Mouse (Mus musculus) MEL (cell line): ENCODE measurements around the gene Atp1a4. TPM values are rescaled to one million over a fixed set of nuclear protein-coding genes. Genes with fewer than 3 reads are reported as not detected.

ENCODE experiments used
- DNase-seq: peaks from one replicate; pipeline ENCODE4 v3.0.0; 2011; ENCODE audit warnings: low read depth, low spot score
- H3K27ac ChIP-seq: 2 replicates; pipeline ENCODE4 v1.5.1; 2012; ENCODE audit warnings: low read depth, mild to moderate bottlenecking, control low read depth, low read length, moderate library complexity; ENCODE audit not compliant: control insufficient read depth
- H3K27me3 ChIP-seq, 2 experiments: fragments of 150-350 bp in 1 of 2; sonication (generic) in 1 of 2; 2 replicates each; pipeline ENCODE4 v1.6.1; 2012; ENCODE audit warnings: low read length in 2 of 2, mild to moderate bottlenecking in 2 of 2, improper control_type of control experiment in 1 of 2, moderate library complexity in 1 of 2; ENCODE audit not compliant: insufficient read depth in 2 of 2, control insufficient read depth in 1 of 2
- H3K36me3 ChIP-seq, 2 experiments: 2 replicates each; pipeline ENCODE4 v1.6.1; 2012 to 2014; ENCODE audit warnings: low read length in 2 of 2, improper control_type of control experiment in 1 of 2, inconsistent platforms in 1 of 2, mild to moderate bottlenecking in 1 of 2; ENCODE audit not compliant: insufficient read depth in 2 of 2, control insufficient read depth in 1 of 2
- H3K4me1 ChIP-seq, 2 experiments: fragments of 150-350 bp in 1 of 2; sonication (generic) in 1 of 2; 2 replicates each; pipeline ENCODE4 v1.6.1; 2012; ENCODE audit warnings: low read length in 2 of 2, improper control_type of control experiment in 1 of 2, mild to moderate bottlenecking in 1 of 2; ENCODE audit not compliant: insufficient read depth in 2 of 2, control insufficient read depth in 1 of 2
- H3K4me3 ChIP-seq, 2 experiments: fragments of 150-350 bp in 1 of 2; sonication (generic) in 1 of 2; 2 replicates each; pipeline ENCODE4 v1.5.1; 2012; ENCODE audit warnings: low read depth in 2 of 2, low read length in 2 of 2, mild to moderate bottlenecking in 2 of 2, moderate library complexity in 2 of 2, control low read depth in 1 of 2, improper control_type of control experiment in 1 of 2; ENCODE audit not compliant: control insufficient read depth in 1 of 2, insufficient read depth in 1 of 2
- H3K79me2 ChIP-seq: 2 replicates; pipeline ENCODE4 v1.6.1; 2012; ENCODE audit warnings: mild to moderate bottlenecking, low read length, moderate library complexity; ENCODE audit not compliant: control insufficient read depth, poor library complexity, insufficient read depth
- H3K9ac ChIP-seq: 2 replicates; pipeline ENCODE4 v1.6.1; 2012; ENCODE audit warnings: low read depth, mild to moderate bottlenecking, control low read depth, low read length, moderate library complexity; ENCODE audit not compliant: control insufficient read depth, poor library complexity, severe bottlenecking
- H3K9me3 ChIP-seq: fragments of 150-350 bp; sonication (generic); replicated peaks from 2 replicates; pipeline ENCODE4 v1.6.1; 2012; ENCODE audit warnings: mild to moderate bottlenecking, low read length, improper control_type of control experiment, moderate library complexity; ENCODE audit not compliant: insufficient read depth
- BHLHE40 ChIP-seq: IDR thresholded peaks from 2 replicates; pipeline ENCODE4 v1.6.1; 2012; ENCODE audit warnings: low read depth, mild to moderate bottlenecking, inconsistent platforms, low read length, improper control_type of control experiment, borderline replicate concordance
- CHD1 ChIP-seq: IDR thresholded peaks from 2 replicates; pipeline ENCODE4 v1.6.1; 2012; ENCODE audit warnings: low read depth, mild to moderate bottlenecking, inconsistent platforms, low read length, improper control_type of control experiment
- CTCF ChIP-seq, 3 experiments: IDR thresholded peaks in 2 of 3; conservative IDR thresholded peaks in 1 of 3; 2 replicates each; pipeline ENCODE4 v1.5.1; 2011 to 2012; ENCODE audit warnings: low read length in 3 of 3, low read depth in 2 of 3, mild to moderate bottlenecking in 2 of 3, improper control_type of control experiment in 1 of 3, inconsistent platforms in 1 of 3, mixed read lengths in 1 of 3, moderate library complexity in 1 of 3; ENCODE audit not compliant: control insufficient read depth in 1 of 3, insufficient read depth in 1 of 3, poor library complexity in 1 of 3, severe bottlenecking in 1 of 3
- ELF1 ChIP-seq: IDR thresholded peaks from 2 replicates; pipeline ENCODE4 v1.6.1; 2014; ENCODE audit warnings: low read depth, mild to moderate bottlenecking, inconsistent platforms, low read length, improper control_type of control experiment, moderate library complexity
- EP300 ChIP-seq, 2 experiments: IDR thresholded peaks; 2 replicates each; pipeline ENCODE4 v1.6.1; 2011; ENCODE audit warnings: improper control_type of control experiment in 2 of 2, low read length in 2 of 2, low read depth in 1 of 2, mild to moderate bottlenecking in 1 of 2
- ETS1 ChIP-seq: IDR thresholded peaks from 2 replicates; pipeline ENCODE4 v1.6.1; 2012; ENCODE audit warnings: low read depth, mild to moderate bottlenecking, inconsistent platforms, low read length, improper control_type of control experiment, moderate library complexity
- GATA1 ChIP-seq: IDR thresholded peaks from 2 replicates; pipeline ENCODE4 v1.6.1; 2011; ENCODE audit warnings: low read depth, low read length, improper control_type of control experiment
- HCFC1 ChIP-seq: IDR thresholded peaks from 2 replicates; pipeline ENCODE4 v1.6.1; 2012; ENCODE audit warnings: low read depth, mild to moderate bottlenecking, inconsistent platforms, low read length, improper control_type of control experiment, moderate library complexity
- JUND ChIP-seq: IDR thresholded peaks from 2 replicates; pipeline ENCODE4 v1.6.1; 2011; ENCODE audit warnings: low read depth, mild to moderate bottlenecking, improper control_type of control experiment, low read length
- KAT2A ChIP-seq: conservative IDR thresholded peaks from 2 replicates; pipeline ENCODE4 v1.6.1; 2012; ENCODE audit warnings: low read depth, low read length, improper control_type of control experiment, inconsistent platforms
- MAX ChIP-seq: IDR thresholded peaks from 2 replicates; pipeline ENCODE4 v1.6.1; 2011; ENCODE audit warnings: low read length, improper control_type of control experiment
- MXI1 ChIP-seq: IDR thresholded peaks from 2 replicates; pipeline ENCODE4 v1.6.1; 2011; ENCODE audit warnings: mild to moderate bottlenecking, low read depth, low read length, improper control_type of control experiment
- MYC ChIP-seq: IDR thresholded peaks from 2 replicates; pipeline ENCODE4 v1.6.1; 2011; ENCODE audit warnings: low read depth, mild to moderate bottlenecking, low read length, improper control_type of control experiment, moderate library complexity
- NELFE ChIP-seq: IDR thresholded peaks from 2 replicates; pipeline ENCODE4 v1.6.1; 2011; ENCODE audit warnings: low read depth, low read length, improper control_type of control experiment
- NRF1 ChIP-seq: IDR thresholded peaks from 2 replicates; pipeline ENCODE4 v1.6.1; 2014; ENCODE audit warnings: low read depth, mild to moderate bottlenecking, inconsistent platforms, low read length, improper control_type of control experiment, moderate library complexity; ENCODE audit not compliant: poor library complexity, insufficient read depth, severe bottlenecking
- POLR2A ChIP-seq, 2 experiments: IDR thresholded peaks; 2 replicates each; pipeline ENCODE4 v1.6.1; 2011 to 2012; ENCODE audit warnings: low read length in 2 of 2, mild to moderate bottlenecking in 2 of 2, control low read depth in 1 of 2, improper control_type of control experiment in 1 of 2, low read depth in 1 of 2, moderate library complexity in 1 of 2; ENCODE audit not compliant: control insufficient read depth in 1 of 2, insufficient read depth in 1 of 2, poor library complexity in 1 of 2
- POLR2AphosphoS5 ChIP-seq: IDR thresholded peaks from 2 replicates; pipeline ENCODE4 v1.6.1; 2012; ENCODE audit warnings: low read depth, borderline replicate concordance, mild to moderate bottlenecking, inconsistent platforms, low read length, moderate library complexity, mixed read lengths
- RCOR1 ChIP-seq: IDR thresholded peaks from 2 replicates; pipeline ENCODE4 v1.6.1; 2012; ENCODE audit warnings: low read depth, mild to moderate bottlenecking, inconsistent platforms, low read length, improper control_type of control experiment
- SIN3A ChIP-seq: IDR thresholded peaks from 2 replicates; pipeline ENCODE4 v1.6.1; 2012; ENCODE audit warnings: low read length, improper control_type of control experiment, inconsistent platforms
- TBP ChIP-seq: IDR thresholded peaks from 2 replicates; pipeline ENCODE4 v1.8.0; 2011; ENCODE audit warnings: low read depth, low read length, improper control_type of control experiment
- UBTF ChIP-seq: IDR thresholded peaks from 2 replicates; pipeline ENCODE4 v1.6.1; 2012; ENCODE audit warnings: low read depth, mild to moderate bottlenecking, inconsistent platforms, low read length, improper control_type of control experiment, moderate library complexity, borderline replicate concordance; ENCODE audit not compliant: insufficient read depth
- USF1 ChIP-seq: IDR thresholded peaks from 2 replicates; pipeline ENCODE4 v1.6.1; 2014; ENCODE audit warnings: low read depth, mild to moderate bottlenecking, inconsistent platforms, low read length, improper control_type of control experiment, moderate library complexity
- USF2 ChIP-seq, 2 experiments: IDR thresholded peaks; 2 replicates each; pipeline ENCODE4 v1.6.1; 2011 to 2012; ENCODE audit warnings: improper control_type of control experiment in 2 of 2, low read length in 2 of 2, borderline replicate concordance in 1 of 2, inconsistent platforms in 1 of 2, low read depth in 1 of 2, mild to moderate bottlenecking in 1 of 2; ENCODE audit not compliant: insufficient read depth in 1 of 2
- ZC3H11A ChIP-seq: IDR thresholded peaks from 2 replicates; pipeline ENCODE4 v1.6.1; 2012; ENCODE audit warnings: low read depth, mild to moderate bottlenecking, inconsistent platforms, low read length, improper control_type of control experiment
- ZKSCAN1 ChIP-seq: IDR thresholded peaks from 2 replicates; pipeline ENCODE4 v1.6.1; 2012; ENCODE audit warnings: low read depth, mild to moderate bottlenecking, inconsistent platforms, low read length, improper control_type of control experiment, moderate library complexity
- ZMIZ1 ChIP-seq: IDR thresholded peaks from 2 replicates; pipeline ENCODE4 v1.6.1; 2012; ENCODE audit warnings: low read depth, mild to moderate bottlenecking, inconsistent platforms, low read length, improper control_type of control experiment, moderate library complexity
- ZNF384 ChIP-seq: IDR thresholded peaks from 2 replicates; pipeline ENCODE4 v1.6.1; 2012; ENCODE audit warnings: low read depth, mild to moderate bottlenecking, inconsistent platforms, low read length, improper control_type of control experiment
- polyA plus RNA-seq, 2 experiments: library from polyadenylated mRNA; stranded (reverse) in 1 of 2; unstranded in 1 of 2; fragments of >175 nt in 1 of 2; fragments of >200 nt in 1 of 2; gene quantifications; 2 replicates each; pipeline versions ENCODE4 v1.2.1 to v1.2.4; 2012; ENCODE audit warnings: low replicate concordance in 2 of 2, low read depth in 1 of 2; ENCODE audit not compliant: insufficient read length in 2 of 2, insufficient read depth in 1 of 2, missing spikeins in 1 of 2
- total RNA-seq: library from RNA; depleted of rRNA; stranded (reverse); fragments of 300-350 nt; gene quantifications from 2 replicates; pipeline ENCODE4 v1.2.3, GENCODE M21; 2012

Gene Atp1a4
- total and polyA plus RNA-seq, 3 experiments = not detected

- peaks cover 0 to 7% of the 10 kb centered on the region in 2 experiments; a peak in 1 of 4 replicates for H3K36me3 ChIP-seq
- peaks cover 0 to 8% of the 10 kb centered on the region in 2 experiments; a peak in 2 of 4 replicates for H3K4me1 ChIP-seq
- H3K79me2 ChIP-seq = no peaks in the 10 kb centered on the region
- H3K4me3 ChIP-seq = no peak overlapping the region
- no peak for TF ChIP-seq MYC
- TF ChIP-seq CTCF (IDR thresholded peaks at IDR 0.05 in 2 of 3, conservative IDR thresholded peaks at IDR 0.05 in 1 of 3; ENCODE audit: control insufficient read depth in 1 of 3, insufficient read depth in 1 of 3, low read depth in 2 of 3, low read length in 3 of 3, poor library complexity in 1 of 3, severe bottlenecking in 1 of 3) = no peak
- TF ChIP-seq ELF1 = no peak
- TF ChIP-seq POLR2A (IDR thresholded peaks at IDR 0.05; ENCODE audit: control insufficient read depth in 1 of 2, insufficient read depth in 1 of 2, low read depth in 1 of 2, low read length in 2 of 2, poor library complexity in 1 of 2) = no peak
- no peak for TF ChIP-seq RCOR1
- no peak for TF ChIP-seq CHD1
- no peak for TF ChIP-seq POLR2AphosphoS5
- TF ChIP-seq NRF1 = no peak
- TF ChIP-seq EP300 (IDR thresholded peaks at IDR 0.05; ENCODE audit: low read depth in 1 of 2, low read length in 2 of 2) = no peak
- TF ChIP-seq SIN3A = no peak
- no peak for TF ChIP-seq JUND
- no peak for TF ChIP-seq UBTF
- no peak for TF ChIP-seq ZNF384
- no peak for TF ChIP-seq MXI1
- TF ChIP-seq GATA1 = no peak
- no peak for DNase-seq
- H3K27ac ChIP-seq = no peak overlapping the region
- no peak overlapping the region for H3K9ac ChIP-seq
- no peaks in the 10 kb centered on the region for H3K9me3 ChIP-seq
- H3K27me3 ChIP-seq = peaks cover 9 to 21% of the 10 kb centered on the region in 2 experiments
Measured at GRCm38 (mm10) chr1:172293449-172293848, 35.2 kb upstream of the Atp1a4 start.

- Histone ChIP-seq H3K4me1 (peaks cover 0 to 8% of the 10 kb centered on the region in 2 experiments; a peak in 2 of 4 replicates), H3K36me3 (peaks cover 0 to 7% of the 10 kb centered on the region in 2 experiments; a peak in 1 of 4 replicates), H3K79me2 (no peaks in the 10 kb centered on the region), H3K9me3 (no peaks in the 10 kb centered on the region), H3K4me3 (no peak overlapping the region), H3K27ac (no peak overlapping the region), H3K27me3 (peaks cover 9 to 21% of the 10 kb centered on the region in 2 experiments), H3K9ac (no peak overlapping the region)
- DNase-seq = no peak
- TF ChIP-seq ZKSCAN1 (no peak), TBP (no peak), CTCF (IDR thresholded peaks at IDR 0.05 in 2 of 3, conservative IDR thresholded peaks at IDR 0.05 in 1 of 3; ENCODE audit: control insufficient read depth in 1 of 3, insufficient read depth in 1 of 3, low read depth in 2 of 3, low read length in 3 of 3, poor library complexity in 1 of 3, severe bottlenecking in 1 of 3) (no peak), BHLHE40 (no peak), USF1 (no peak), CHD1 (no peak), NELFE (no peak), HCFC1 (no peak), KAT2A (no peak), ETS1 (no peak), NRF1 (no peak), ZC3H11A (no peak), MAX (no peak), ZMIZ1 (no peak), GATA1 (no peak), UBTF (no peak), POLR2A (IDR thresholded peaks at IDR 0.05; ENCODE audit: control insufficient read depth in 1 of 2, insufficient read depth in 1 of 2, low read depth in 1 of 2, low read length in 2 of 2, poor library complexity in 1 of 2) (no peak), EP300 (IDR thresholded peaks at IDR 0.05; ENCODE audit: low read depth in 1 of 2, low read length in 2 of 2) (no peak), USF2 (IDR thresholded peaks at IDR 0.05; ENCODE audit: borderline replicate concordance in 1 of 2, insufficient read depth in 1 of 2, low read depth in 1 of 2, low read length in 2 of 2) (no peak), JUND (no peak)
Measured at GRCm38 (mm10) chr1:172292880-172293279, 34.7 kb upstream of the Atp1a4 start.
